Mouse (Mus musculus): ENCODE measurements around the gene Desi2.
"Not testable (repeated sequence)": the region's sequence is repeated elsewhere in the genome, so short reads cannot be mapped to it uniquely, and the experiment has no call there.

Gene Desi2

GRCm38 (mm10) chr1:178258821-178259220 lies 71.6 kb downstream of the Desi2 start:
- DNase-seq (ENCODE audit: low read depth, low spot score), result no peak

DNA sequence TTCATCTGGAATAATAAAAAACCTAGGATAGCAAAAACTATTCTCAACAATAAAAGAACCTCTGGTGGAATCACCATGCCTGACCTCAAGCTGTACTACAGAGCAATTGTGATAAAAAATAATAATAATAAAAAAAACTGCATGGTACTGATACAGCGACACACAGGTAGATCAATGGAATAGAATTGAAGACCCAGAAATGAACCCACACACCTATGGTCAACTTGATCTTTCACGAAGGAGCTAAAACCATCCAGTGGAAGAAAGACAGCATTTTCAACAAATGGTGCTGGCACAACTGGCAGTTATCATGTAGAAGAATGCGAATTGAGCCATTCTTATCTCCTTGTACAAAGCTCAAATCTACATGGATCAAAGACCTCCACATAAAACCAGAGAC lies 78.2 kb downstream of the Desi2 start:
- not testable (repeated sequence) for DNase-seq (ENCODE audit: low read depth, low spot score)

DNA sequence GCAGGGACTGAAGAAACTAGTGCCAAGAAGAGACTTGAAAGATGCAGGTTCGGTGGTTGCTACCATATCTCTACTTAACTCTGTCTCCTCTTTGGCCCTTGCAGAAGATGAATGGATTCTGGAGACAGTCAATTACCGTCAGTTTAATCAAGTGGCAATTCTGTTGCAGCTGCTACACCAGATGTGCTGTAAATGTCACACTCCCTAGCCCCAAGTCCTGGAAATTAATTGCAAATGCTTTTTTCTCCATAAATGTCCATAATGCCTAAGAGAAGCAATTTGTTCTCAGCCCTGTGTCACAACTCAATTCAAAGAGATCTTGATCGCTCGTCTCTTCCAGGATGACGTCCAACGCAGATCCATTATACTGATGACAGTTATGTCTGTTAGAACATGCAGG lies 83.4 kb downstream of the Desi2 start:
- DNase-seq (ENCODE audit: low read depth, low spot score), result no peak

DNA sequence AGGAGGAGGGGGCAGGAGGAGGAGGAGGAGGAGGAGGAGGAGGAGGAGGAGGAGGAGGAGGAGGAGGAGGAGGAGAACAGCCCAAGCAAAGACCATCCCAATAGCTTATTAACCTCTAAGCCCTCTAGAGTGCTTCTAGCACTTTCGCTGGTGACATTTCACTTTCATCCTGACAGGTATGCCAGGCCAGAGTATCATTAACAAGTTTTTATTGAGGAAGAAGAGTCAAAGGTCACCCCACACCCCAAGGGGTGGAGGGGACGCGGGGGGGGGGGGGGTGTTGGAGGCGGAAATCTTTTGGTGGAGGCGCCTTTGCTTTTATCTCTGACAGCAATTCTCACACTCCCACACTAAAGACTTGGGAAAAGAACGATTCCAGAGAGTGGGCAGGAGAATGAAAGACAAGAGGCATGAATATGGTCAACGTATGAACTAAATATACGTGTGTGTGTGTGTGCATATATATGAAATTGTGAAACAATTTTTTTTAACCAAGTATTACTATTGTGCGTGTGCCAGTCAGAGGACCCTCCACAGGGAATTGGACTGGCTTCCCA lies 88.0 kb downstream of the Desi2 start:
- DNase-seq (ENCODE audit: low read depth, low spot score), result no peak

- no peak for DNase-seq (ENCODE audit: low read depth, low spot score)
Observed at GRCm38 (mm10) chr1:178275738-178276053, 88.5 kb downstream of the Desi2 start.

DNA sequence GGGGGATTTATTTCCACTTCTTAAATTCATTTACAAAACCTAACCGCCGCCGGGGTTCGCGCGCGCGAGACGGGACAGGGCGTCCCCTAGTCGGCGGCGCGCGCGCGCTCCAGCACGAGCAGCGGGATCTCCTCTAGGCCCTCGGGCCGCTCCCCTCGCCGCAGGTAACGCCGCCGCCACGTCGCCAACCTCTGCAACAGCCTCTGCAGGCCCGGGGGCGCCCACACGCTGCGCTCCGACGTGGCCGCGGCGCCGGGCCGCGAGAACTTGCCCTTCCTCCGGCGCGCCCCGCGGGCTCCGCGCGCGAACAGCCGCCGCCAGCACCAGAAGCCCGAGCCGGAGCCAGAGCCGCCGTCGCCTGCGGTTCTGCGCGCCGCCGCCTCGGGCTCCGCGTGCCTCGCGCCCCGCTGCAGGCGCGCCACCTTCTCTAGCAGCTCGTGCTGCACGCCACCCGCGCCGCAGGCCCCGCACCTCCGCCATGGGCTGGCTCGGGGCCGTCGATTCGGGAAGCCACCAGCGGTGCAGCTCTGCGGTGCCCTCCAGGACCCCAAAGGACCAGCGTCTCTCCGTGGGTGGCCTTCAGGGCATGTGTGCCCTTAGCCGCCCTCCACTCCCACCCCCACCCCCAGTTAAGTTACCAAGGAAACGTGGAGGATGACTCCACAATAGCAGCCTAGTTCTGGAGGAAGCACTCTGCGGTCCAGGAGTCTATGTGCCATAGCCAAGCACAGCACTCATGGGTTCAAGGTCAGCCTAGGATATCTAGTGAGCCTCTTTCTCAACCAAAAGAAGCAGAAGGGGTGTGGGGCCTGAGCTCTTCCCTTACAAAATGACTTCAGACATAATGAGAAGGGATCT lies 89.1 kb downstream of the Desi2 start:
- no peak for DNase-seq (ENCODE audit: low read depth, low spot score)

- not testable (repeated sequence) for DNase-seq (ENCODE audit: low read depth, low spot score)
Observed at GRCm38 (mm10) chr1:178283314-178283713, 96.1 kb downstream of the Desi2 start.

DNA sequence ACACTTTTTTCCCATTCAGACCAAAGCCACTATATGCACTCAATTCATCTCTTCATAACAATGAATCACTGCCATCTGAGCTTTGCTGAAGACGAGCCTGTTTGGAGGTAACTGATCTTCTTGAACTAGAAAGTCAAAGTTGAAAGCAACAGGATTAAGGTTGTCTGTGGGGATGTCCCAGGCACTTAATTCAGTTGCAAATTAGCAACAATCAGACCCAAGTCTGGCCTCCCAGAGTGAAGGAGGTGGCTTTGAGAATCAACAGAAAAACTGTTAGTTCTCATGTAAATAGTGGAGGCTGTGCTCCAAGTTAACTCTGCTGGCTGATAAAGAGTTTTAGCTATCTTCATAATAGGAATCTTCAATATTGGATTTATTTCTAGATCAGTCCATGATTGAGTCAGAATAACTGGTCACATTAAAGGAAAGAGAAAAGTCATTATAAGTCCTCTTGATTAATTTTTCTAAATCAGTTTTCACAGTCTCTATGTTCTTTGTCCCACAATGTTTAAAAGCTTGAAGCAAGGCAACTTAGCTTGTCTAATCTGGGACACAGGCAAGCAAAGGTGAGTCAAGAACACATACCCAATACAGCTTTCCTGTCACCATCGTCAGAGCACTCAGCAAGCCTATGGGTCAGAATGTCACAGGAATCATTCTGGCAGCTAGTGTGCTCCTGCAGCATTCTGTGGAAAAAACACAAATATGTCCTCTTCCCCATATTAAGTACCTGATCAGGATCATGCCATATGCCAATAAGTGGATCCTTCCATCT lies 96.9 kb downstream of the Desi2 start:
- no peak for DNase-seq (ENCODE audit: low read depth, low spot score)

DNA sequence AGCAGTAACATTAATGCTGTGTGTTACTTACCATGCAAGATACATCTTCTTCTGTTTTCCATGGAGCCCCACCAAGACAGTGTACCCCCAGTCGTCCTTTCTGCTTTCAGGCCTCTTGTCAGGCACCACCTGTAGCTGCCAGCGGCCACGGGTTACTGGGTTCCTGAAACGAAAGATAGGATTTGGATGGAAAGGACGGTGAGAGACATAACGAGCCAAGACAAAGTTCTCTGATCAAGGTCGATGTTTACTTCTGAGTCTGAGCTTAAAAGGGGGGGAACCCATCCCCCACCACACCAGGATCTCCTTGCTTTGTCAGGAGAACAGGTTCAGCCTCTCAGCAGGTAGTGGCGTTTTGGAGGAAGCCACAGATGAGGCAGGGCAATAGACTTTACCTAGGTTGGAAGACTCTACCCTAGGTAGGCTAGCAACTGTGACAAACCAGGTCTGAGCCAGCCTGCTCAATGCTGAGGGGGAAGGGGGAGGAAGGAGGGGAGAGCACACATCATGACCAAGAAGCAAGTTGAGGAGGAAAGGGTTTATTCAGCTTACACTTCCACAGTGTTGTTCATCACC lies 100.5 kb downstream of the Desi2 start:
- DNase-seq (ENCODE audit: low read depth, low spot score), result no peak

DNA sequence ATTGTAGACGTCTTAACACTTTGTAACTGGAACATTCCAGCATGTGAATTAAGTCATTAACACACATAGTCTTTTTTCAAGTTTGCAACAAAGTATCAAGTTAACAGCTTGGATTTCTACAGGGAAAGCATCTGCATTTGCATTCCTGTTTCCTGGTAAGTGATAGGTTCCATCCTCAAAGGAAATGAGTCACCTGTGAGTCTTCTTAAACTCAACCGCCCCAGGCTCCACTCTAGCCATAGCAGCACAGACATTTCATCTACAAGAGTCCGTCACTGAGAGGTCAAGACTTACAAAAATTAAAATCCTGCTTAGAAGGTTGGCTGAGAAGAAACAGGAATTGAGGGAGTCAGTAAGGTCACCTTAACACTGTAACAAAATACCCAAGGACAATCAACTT lies 104.5 kb downstream of the Desi2 start:
- DNase-seq (ENCODE audit: low read depth, low spot score), result no peak

DNA sequence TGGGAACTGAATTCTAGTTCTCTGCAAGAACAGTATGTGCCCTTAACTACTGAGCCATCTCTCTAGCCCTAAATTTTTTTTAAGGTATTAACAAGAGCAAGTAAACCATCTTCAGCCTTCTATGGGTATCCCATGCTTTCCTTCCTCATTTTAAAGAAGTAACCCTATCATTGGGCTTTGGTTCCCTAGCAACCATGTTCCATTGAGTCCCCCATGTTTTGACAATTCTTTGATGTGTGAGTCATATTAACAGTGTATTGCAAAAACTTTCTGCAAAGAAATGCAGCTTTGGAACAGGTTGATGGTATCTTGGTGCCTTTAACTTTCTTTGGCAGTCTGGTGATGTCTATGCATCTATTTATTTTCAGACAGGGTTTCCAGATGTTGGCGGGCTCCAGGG lies 106.8 kb downstream of the Desi2 start:
- DNase-seq (ENCODE audit: low read depth, low spot score), result no peak

DNA sequence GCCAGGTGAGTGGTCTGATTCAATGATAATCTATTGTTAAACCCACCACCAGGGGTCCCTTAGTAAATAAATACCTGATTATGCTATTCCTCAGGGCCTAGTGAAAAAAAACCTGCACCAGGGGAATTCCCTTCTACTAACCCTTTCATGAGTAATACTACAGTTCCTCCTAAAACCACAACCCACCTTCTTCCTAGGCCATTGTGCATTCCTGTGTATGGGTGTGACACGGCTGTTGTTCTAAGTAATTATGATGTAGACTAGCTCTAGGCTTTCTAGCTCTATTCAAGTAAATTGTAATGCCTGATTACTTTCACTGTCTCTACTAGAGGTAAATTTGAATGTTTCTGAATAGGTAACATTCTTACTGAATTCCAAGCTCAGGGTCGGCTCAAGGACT lies 114.0 kb downstream of the Desi2 start:
- DNase-seq (ENCODE audit: low read depth, low spot score), result not testable (repeated sequence)

GRCm38 (mm10) chr1:178303425-178303824 lies 116.2 kb downstream of the Desi2 start:
- DNase-seq (ENCODE audit: low read depth, low spot score), result peak; percentile 58

Measured in c-Kit-negative CD71-positive TER-119-positive erythroid progenitor cells, embryonic 14.5 days (primary cell).